Mouse (Mus musculus): Measurements from ENCODE around the gene Eif4a2. TPM values are rescaled to one million over a fixed set of nuclear protein-coding genes. Genes with fewer than 3 reads are reported as not detected.

The Eif4a2 gene
- 1,407 TPM for polyA plus RNA-seq (2015; fragmentation: Illumina TruSeq; extraction: RNeasy Lipid Tissue Mini Kit (QIAGEN cat#74804); ENCODE audit: insufficient read depth, low replicate concordance)

DNA sequence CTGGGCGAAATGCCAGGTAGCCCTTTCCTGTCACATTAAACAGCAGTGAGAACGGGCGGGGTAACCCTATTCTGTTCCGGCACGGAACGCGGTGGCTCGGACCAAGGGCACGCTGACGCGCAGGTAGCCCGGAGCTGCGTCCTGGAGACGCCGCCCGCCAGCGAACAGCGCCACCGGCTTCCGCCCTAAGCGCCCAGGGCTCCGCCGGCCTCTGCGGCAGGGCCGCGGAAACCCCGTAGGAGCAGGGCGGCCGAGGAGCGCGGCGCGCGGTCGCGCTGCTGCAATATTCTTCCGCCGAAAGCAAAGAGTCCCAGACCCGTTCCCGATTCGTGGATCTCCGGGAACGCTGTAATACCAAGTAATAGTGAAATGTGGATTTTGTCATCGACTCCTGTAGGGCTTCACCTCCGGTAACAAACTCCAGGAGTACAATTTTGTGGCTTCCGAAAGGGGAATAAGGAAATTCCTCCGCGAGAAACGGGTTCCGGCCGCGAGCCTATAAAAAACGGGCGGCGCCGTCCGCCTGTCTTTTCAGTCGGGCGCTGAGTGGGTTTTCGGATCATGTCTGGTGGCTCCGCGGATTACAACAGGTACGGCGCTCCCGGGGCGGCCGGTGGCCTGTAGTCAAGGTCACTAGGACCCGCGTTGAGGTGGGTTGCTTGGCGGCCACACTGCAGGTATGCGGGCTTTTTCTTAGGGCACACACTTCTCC lies at the start of gene Eif4a2:
Gene Eif4a2 (plus strand): TSS at position 214 of the 712 bp plus-strand sequence.

DNA sequence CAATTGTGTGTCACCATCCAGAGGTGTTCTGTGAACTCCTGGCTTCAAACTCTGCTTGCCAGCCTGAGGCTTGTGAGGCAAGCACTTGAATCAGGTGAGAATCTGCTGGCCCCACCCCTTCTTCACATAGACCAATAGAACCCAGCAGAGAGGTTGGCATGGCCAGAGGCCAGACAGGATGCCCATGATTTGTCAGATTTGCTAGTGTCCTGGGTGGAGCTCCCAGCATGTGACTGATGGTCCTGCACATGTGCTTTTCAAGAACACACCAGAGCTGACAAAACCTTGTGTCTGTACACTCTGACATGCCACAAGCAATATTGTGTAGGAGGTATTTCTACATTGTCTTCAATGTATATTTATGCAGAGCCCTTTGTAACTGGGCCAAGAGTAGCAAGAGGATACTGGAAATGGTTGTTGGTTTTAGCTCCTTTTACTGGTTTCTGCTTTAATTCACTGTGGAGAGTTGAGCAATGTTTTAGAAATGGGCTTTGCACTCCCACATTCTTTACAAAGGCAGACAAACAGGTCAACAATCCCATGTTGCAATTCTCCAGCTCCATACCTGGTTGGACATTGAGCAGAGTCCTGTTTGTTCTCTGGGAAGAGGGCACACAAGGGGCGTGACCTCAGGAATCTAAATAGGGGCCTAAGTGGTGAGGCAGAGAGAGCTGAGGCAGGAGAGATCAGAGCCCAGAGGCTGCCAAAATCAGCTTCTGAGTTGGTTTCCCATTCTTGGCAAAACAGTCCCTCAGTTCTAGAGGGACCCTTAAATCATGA lies 49.4 kb upstream of the Eif4a2 start, which contains the start of gene Kng1:
Gene Kng1 (plus strand): TSS at position 198 of the 780 bp plus-strand sequence.

DNA sequence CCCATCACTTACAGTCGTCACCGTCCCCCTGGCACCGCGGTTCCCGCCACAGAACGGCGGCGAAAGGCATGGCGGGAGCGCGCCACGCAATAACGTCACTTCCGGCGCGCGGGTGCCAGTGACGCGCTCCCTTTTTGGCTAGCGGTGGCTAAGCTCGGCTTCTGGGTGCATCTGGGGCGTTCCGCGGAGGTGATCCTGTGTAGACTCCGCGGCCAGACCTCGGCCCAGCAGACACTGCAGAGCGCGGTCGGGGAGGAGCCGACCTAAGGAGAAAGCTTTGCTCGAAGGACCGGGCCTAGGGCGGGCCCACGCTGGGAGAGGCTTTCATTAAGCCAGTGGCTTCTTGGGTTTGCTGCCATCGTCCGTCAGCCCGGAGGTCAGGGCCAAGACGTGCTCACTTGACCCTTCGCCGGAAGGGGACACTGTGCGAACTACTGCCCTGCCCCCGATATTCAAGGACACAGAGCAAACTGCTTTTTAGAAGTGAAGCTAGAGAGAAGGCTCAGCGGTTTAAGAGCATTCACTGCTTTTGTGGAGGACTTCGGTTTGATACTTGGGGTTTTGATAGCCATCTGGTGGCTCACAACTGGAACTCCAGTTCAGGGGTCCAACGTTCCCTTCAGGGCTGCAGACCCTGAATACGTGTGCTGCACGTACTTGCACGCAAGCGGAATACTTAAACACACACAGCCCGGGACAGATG lies 20.6 kb downstream of the Eif4a2 start, which contains the start of gene Rfc4:
Gene Rfc4 (minus strand): TSS at position 65 of the 703 bp plus-strand sequence.

DNA sequence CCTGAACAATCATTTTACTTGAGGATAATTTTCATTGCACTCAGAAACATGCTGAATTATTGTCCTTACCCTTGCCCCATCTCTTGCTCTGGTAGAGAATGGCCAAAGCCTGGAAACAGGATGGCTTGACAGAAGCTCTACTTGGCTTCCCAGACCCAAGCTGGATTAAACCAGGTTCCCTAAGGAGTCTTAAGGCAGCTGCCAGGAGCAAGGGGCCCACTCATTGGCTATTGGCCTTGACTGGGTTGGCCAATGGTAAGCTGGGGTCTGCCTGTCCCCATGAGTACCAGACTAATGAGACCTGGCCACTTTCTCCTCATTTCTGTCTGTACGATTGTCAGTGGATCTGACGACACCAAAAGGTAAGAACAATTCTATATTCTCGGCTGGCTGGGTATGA lies 39.0 kb downstream of the Eif4a2 start, which contains the start of gene Adipoq:
Gene Adipoq (plus strand): TSS at position 257 of the 400 bp plus-strand sequence.

Other genes starting within 250 kb of the Eif4a2 start
- 19.3 TPM for gene Tbccd1, start 249.8 kb upstream of the Eif4a2 start, polyA plus RNA-seq (2015; fragmentation: Illumina TruSeq; extraction: RNeasy Lipid Tissue Mini Kit (QIAGEN cat#74804); ENCODE audit: insufficient read depth, low replicate concordance)
- 128 TPM for gene Dnajb11, start 249.6 kb upstream of the Eif4a2 start, polyA plus RNA-seq (2015; fragmentation: Illumina TruSeq; extraction: RNeasy Lipid Tissue Mini Kit (QIAGEN cat#74804); ENCODE audit: insufficient read depth, low replicate concordance)
- not detected for gene Ahsg, start 216.2 kb upstream of the Eif4a2 start, polyA plus RNA-seq (2015; fragmentation: Illumina TruSeq; extraction: RNeasy Lipid Tissue Mini Kit (QIAGEN cat#74804); ENCODE audit: insufficient read depth, low replicate concordance)
- not detected for gene Fetub, start 189.1 kb upstream of the Eif4a2 start, polyA plus RNA-seq (2015; fragmentation: Illumina TruSeq; extraction: RNeasy Lipid Tissue Mini Kit (QIAGEN cat#74804); ENCODE audit: insufficient read depth, low replicate concordance)
- not detected for gene Hrg, start 156.4 kb upstream of the Eif4a2 start, polyA plus RNA-seq (2015; fragmentation: Illumina TruSeq; extraction: RNeasy Lipid Tissue Mini Kit (QIAGEN cat#74804); ENCODE audit: insufficient read depth, low replicate concordance)
- gene Kng2, start 78.0 kb upstream of the Eif4a2 start, polyA plus RNA-seq (2015; fragmentation: Illumina TruSeq; extraction: RNeasy Lipid Tissue Mini Kit (QIAGEN cat#74804); ENCODE audit: insufficient read depth, low replicate concordance): not detected
- gene Kng1, start 49.6 kb upstream of the Eif4a2 start, polyA plus RNA-seq (2015; fragmentation: Illumina TruSeq; extraction: RNeasy Lipid Tissue Mini Kit (QIAGEN cat#74804); ENCODE audit: insufficient read depth, low replicate concordance): not detected
- gene Rfc4, start 20.3 kb downstream of the Eif4a2 start, polyA plus RNA-seq (2015; fragmentation: Illumina TruSeq; extraction: RNeasy Lipid Tissue Mini Kit (QIAGEN cat#74804); ENCODE audit: insufficient read depth, low replicate concordance): 30.1 TPM
- gene Adipoq, start 39.1 kb downstream of the Eif4a2 start, polyA plus RNA-seq (2015; fragmentation: Illumina TruSeq; extraction: RNeasy Lipid Tissue Mini Kit (QIAGEN cat#74804); ENCODE audit: insufficient read depth, low replicate concordance): 3.8 TPM
- gene St6gal1, start 117.3 kb downstream of the Eif4a2 start, polyA plus RNA-seq (2015; fragmentation: Illumina TruSeq; extraction: RNeasy Lipid Tissue Mini Kit (QIAGEN cat#74804); ENCODE audit: insufficient read depth, low replicate concordance): 128 TPM

Measured in spleen, adult 10 weeks (tissue).